ENCODE assay signal across 9 mouse cellular contexts in genomic region chr1:74415143-74415542, GRCm38 (mm10). TPM values are rescaled to one million over a fixed set of nuclear protein-coding genes. Genes with fewer than 3 reads are reported as not detected.
DNase-seq lines count a peak whose midpoint lies in the region; ATAC-seq and TF ChIP-seq lines count a peak whose summit lies in the region.
"Had no signal": no experiment of that assay in that cellular context is flagged by ENCODE, and none has a peak within 500 bp of the region (broad histone marks: within the 10 kb centered on the region; RNA-seq: fewer than 3 reads in every experiment).

No protein-coding gene starts in this region.

- H3K27me3 ChIP-seq in CH12.LX (replicated peaks) = no peaks in the 10 kb centered on the region
- no peaks in the 10 kb centered on the region for H3K27me3 ChIP-seq in liver, embryonic 11.5 days (replicated peaks; ENCODE audit: control insufficient read depth, insufficient read depth, low read length)
- H3K27me3 ChIP-seq in forebrain, embryonic 12.5 days = no peaks in the 10 kb centered on the region
- H3K27me3 ChIP-seq: neural tube, embryonic 13.5 days had no signal

- no peaks in the 10 kb centered on the region for H3K36me3 ChIP-seq in CH12.LX (replicated peaks in 1 of 2; ENCODE audit: control insufficient read depth in 1 of 2, insufficient read depth in 1 of 2, low read length in 1 of 2)
- H3K36me3 ChIP-seq in liver, embryonic 11.5 days (ENCODE audit: control insufficient read depth, insufficient read depth, low read length) = no peaks in the 10 kb centered on the region
- H3K36me3 ChIP-seq in forebrain, embryonic 12.5 days (replicated peaks) = no peaks in the 10 kb centered on the region
- H3K36me3 ChIP-seq: neural tube, embryonic 13.5 days had no signal

- H3K4me3 ChIP-seq in CH12.LX (replicated peaks in 1 of 3; ENCODE audit: low read depth in 2 of 3, low read length in 2 of 3, poor library complexity in 1 of 3) = no peak overlapping the region
- H3K4me3 ChIP-seq in liver, embryonic 11.5 days (ENCODE audit: low read depth, low read length) = no peak overlapping the region
- no peak overlapping the region for H3K4me3 ChIP-seq in forebrain, embryonic 12.5 days (replicated peaks)
- H3K4me3 ChIP-seq: neural tube, embryonic 13.5 days had no signal

- peaks cover 0 to 7% of the 10 kb centered on the region in 2 experiments; a peak in 1 of 4 replicates for H3K4me1 ChIP-seq in CH12.LX (ENCODE audit: control insufficient read depth in 1 of 2, insufficient read depth in 2 of 2)
- H3K4me1 ChIP-seq in liver, embryonic 11.5 days (replicated peaks; ENCODE audit: control insufficient read depth, insufficient read depth, low read length) = peaks cover 3% of the 10 kb centered on the region; the same call in 1 of the 2 replicates
- 0 out of 2 replicates have a peak, but pooled peaks cover 2% of the 10 kb centered on the region for H3K4me1 ChIP-seq in forebrain, embryonic 12.5 days
- H3K4me1 ChIP-seq: neural tube, embryonic 13.5 days had no signal

- H3K79me2 ChIP-seq in CH12.LX (replicated peaks; ENCODE audit: control insufficient read depth, extremely low read depth, insufficient read depth, poor library complexity, severe bottlenecking) = no peaks in the 10 kb centered on the region

- in situ Hi-C loops in CH12.LX (cut with MboI; ENCODE audit: low pct_ligation_motif_present, low pct_unique_long_range_greater_than_20kb, low sequenced_read_pairs) = no loop called here

- TF ChIP-seq CTCF in CH12.LX (conservative IDR thresholded peaks at IDR 0.05 in 1 of 2, IDR thresholded peaks at IDR 0.05 in 1 of 2; ENCODE audit: low read depth in 2 of 2, low read length in 2 of 2) = no peak

- TF ChIP-seq RAD21 in CH12.LX (IDR thresholded peaks at IDR 0.05; ENCODE audit: low read depth, low read length) = no peak

- ATAC-seq in cerebellum, adult (ENCODE audit: insufficient number of reproducible peaks, low FRiP score, low TSS enrichment) = peak; percentile 53; the same call in 1 of the 2 replicates
- 0 out of 2 replicates have a peak, but pooled peaks have one; percentile 30 for ATAC-seq in erythroid progenitor cell, adult 5-6 weeks (replicated peaks; ENCODE audit: low FRiP score, poor library complexity, severe bottlenecking)
- ATAC-seq in liver, embryonic 11.5 days (replicated peaks; ENCODE audit: low FRiP score) = peak; percentile 76
- ATAC-seq in forebrain, embryonic 12.5 days (ENCODE audit: low FRiP score) = no peak

- TF ChIP-seq EP300 in CH12.LX (IDR thresholded peaks at IDR 0.05; ENCODE audit: low read length) = no peak

- no peak overlapping the region for H3K27ac ChIP-seq in CH12.LX (ENCODE audit: insufficient read depth, low read depth)
- H3K27ac ChIP-seq in liver, embryonic 11.5 days (ENCODE audit: low read depth, low read length) = no peak overlapping the region
- H3K27ac ChIP-seq in forebrain, embryonic 12.5 days = no peak overlapping the region
- H3K27ac ChIP-seq: neural tube, embryonic 13.5 days had no signal

- no peak overlapping the region for H3K4me2 ChIP-seq in CH12.LX (ENCODE audit: insufficient read depth, low read depth, poor library complexity, severe bottlenecking)
- no peak overlapping the region for H3K4me2 ChIP-seq in liver, embryonic 11.5 days
- no peak overlapping the region for H3K4me2 ChIP-seq in forebrain, embryonic 12.5 days
- H3K4me2 ChIP-seq: neural tube, embryonic 13.5 days had no signal

- dilution Hi-C loops in CH12.LX (cut with MboI; ENCODE audit: extremely low pct_ligation_motif_present, extremely low pct_unique_long_range_greater_than_20kb, low sequenced_read_pairs) = no loop called here

- TF ChIP-seq POLR2A in CH12.LX (IDR thresholded peaks at IDR 0.05; ENCODE audit: low read depth, low read length) = no peak

- DNase-seq in cerebellum, adult 11 months = no peak
- peak; percentile 40 for DNase-seq in CH12.LX (ENCODE audit: extremely low read depth)
- DNase-seq in liver, embryonic 11.5 days (ENCODE audit: low spot score) = peak; percentile 59
- peak; percentile 82 for DNase-seq in yolk sac, embryonic 10.5 days (ENCODE audit: low spot score)
- no peak for DNase-seq in neural tube, embryonic 10.5 days (ENCODE audit: extremely low spot score, low spot score)

- WGBS in liver, embryonic 11.5 days = 32% methylated on average over 4 of the region's 4 CpGs
- WGBS in forebrain, embryonic 12.5 days = 49% methylated on average over 4 of the region's 4 CpGs

- no peaks in the 10 kb centered on the region for H3K9me3 ChIP-seq in CH12.LX (replicated peaks; ENCODE audit: low read length)
- no peaks in the 10 kb centered on the region for H3K9me3 ChIP-seq in liver, embryonic 11.5 days (ENCODE audit: control insufficient read depth, low read length)
- no peaks in the 10 kb centered on the region for H3K9me3 ChIP-seq in forebrain, embryonic 12.5 days
- H3K9me3 ChIP-seq: neural tube, embryonic 13.5 days had no signal

- H3K9ac ChIP-seq in CH12.LX (ENCODE audit: insufficient read depth, low read depth) = no peak overlapping the region
- no peak overlapping the region for H3K9ac ChIP-seq in liver, embryonic 11.5 days (ENCODE audit: low read depth, low read length)
- no peak overlapping the region for H3K9ac ChIP-seq in forebrain, embryonic 12.5 days
- H3K9ac ChIP-seq: neural tube, embryonic 13.5 days had no signal

TF ChIP-seq in CH12.LX, 34 proteins besides CTCF, POLR2A, EP300 and RAD21:
- TF ChIP-seq IRF4 (IDR thresholded peaks at IDR 0.05; ENCODE audit: low read depth, low read length) = no peak
- no peak for TF ChIP-seq UBTF (IDR thresholded peaks at IDR 0.05; ENCODE audit: low read depth, low read length)
- TF ChIP-seq MYC (IDR thresholded peaks at IDR 0.05; ENCODE audit: low read depth, low read length) = no peak
- TF ChIP-seq ZMIZ1 (IDR thresholded peaks at IDR 0.05; ENCODE audit: low read depth, low read length) = no peak
- TF ChIP-seq RCOR1 (conservative IDR thresholded peaks at IDR 0.05; ENCODE audit: low read depth, low read length) = no peak
- no peak for TF ChIP-seq GABPA (IDR thresholded peaks at IDR 0.05; ENCODE audit: insufficient replicate concordance, low read depth, low read length)
- no peak for TF ChIP-seq HCFC1 (IDR thresholded peaks at IDR 0.05; ENCODE audit: low read depth, low read length)
- no peak for TF ChIP-seq MAZ (IDR thresholded peaks at IDR 0.05; ENCODE audit: low read depth, low read length)
- no peak for TF ChIP-seq ZKSCAN1 (IDR thresholded peaks at IDR 0.05; ENCODE audit: borderline replicate concordance, low read depth, low read length)
- no peak for TF ChIP-seq MAFK (IDR thresholded peaks at IDR 0.05; ENCODE audit: insufficient replicate concordance, low read length)

RNA-seq across cellular contexts. Expression of gene Vil1, which starts 6.0 kb away (rescaled TPM):
- total RNA-seq in CH12.LX (2012; rRNA removed) = 0.08 TPM in 1 of 2 replicates, not detected in the other
- total RNA-seq in CH12.LX (2014; rRNA removed) = not detected in 2 replicates
- 0.10 TPM in 1 of 2 replicates, not detected in the other for polyA plus RNA-seq in CH12.LX (2012; ENCODE audit: insufficient read length, low read depth)
- total RNA-seq in erythroid progenitor cell, adult 5-6 weeks (2015; ENCODE audit: low replicate concordance) = not detected in 2 replicates
- 0.64 TPM in 1 of 2 replicates, not detected in the other for total RNA-seq in erythroid progenitor cell, adult 5-6 weeks (2017; ENCODE audit: low replicate concordance)
- 0.88 and 0.94 TPM in 2 replicates for polyA plus RNA-seq in liver, embryonic 11.5 days (2014; fragmentation: Nextera tagmentation; extraction: Ambion mirVana)
- 0.29 and 0.32 TPM in 2 replicates for polyA plus RNA-seq in forebrain, embryonic 12.5 days (2016; fragmentation: Nextera tagmentation; extraction: Ambion mirVana)

RNA-seq across cellular contexts. Expression of gene Ctdsp1, which starts 23.8 kb away (rescaled TPM):
- total RNA-seq in CH12.LX (2012; rRNA removed) = 23.4 and 26.0 TPM in 2 replicates
- total RNA-seq in CH12.LX (2014; rRNA removed) = 11.8 and 14.4 TPM in 2 replicates
- 57.5 and 65.8 TPM in 2 replicates for polyA plus RNA-seq in CH12.LX (2012; ENCODE audit: insufficient read length, low read depth)
- 64.5 and 65.0 TPM in 2 replicates for total RNA-seq in erythroid progenitor cell, adult 5-6 weeks (2015; ENCODE audit: low replicate concordance)
- 18.5 and 26.8 TPM in 2 replicates for total RNA-seq in erythroid progenitor cell, adult 5-6 weeks (2017; ENCODE audit: low replicate concordance)
- polyA plus RNA-seq in liver, embryonic 11.5 days (2014; fragmentation: Nextera tagmentation; extraction: Ambion mirVana) = 65.2 and 71.1 TPM in 2 replicates
- 33.1 and 33.3 TPM in 2 replicates for polyA plus RNA-seq in forebrain, embryonic 12.5 days (2016; fragmentation: Nextera tagmentation; extraction: Ambion mirVana)

RNA-seq across cellular contexts. Expression of gene Slc11a1, which starts 40.1 kb away (rescaled TPM):
- total RNA-seq in CH12.LX (2012; rRNA removed) (21.3 and 35.7 TPM in 2 replicates), CH12.LX (2014; rRNA removed) (14.0 and 17.0 TPM in 2 replicates)
- polyA plus RNA-seq in CH12.LX (2012; ENCODE audit: insufficient read length, low read depth) = 85.8 and 96.4 TPM in 2 replicates
- 7.5 and 9.0 TPM in 2 replicates for total RNA-seq in erythroid progenitor cell, adult 5-6 weeks (2015; ENCODE audit: low replicate concordance)
- 12.5 and 19.4 TPM in 2 replicates for total RNA-seq in erythroid progenitor cell, adult 5-6 weeks (2017; ENCODE audit: low replicate concordance)
- 10.0 and 10.4 TPM in 2 replicates for polyA plus RNA-seq in liver, embryonic 11.5 days (2014; fragmentation: Nextera tagmentation; extraction: Ambion mirVana)
- polyA plus RNA-seq in forebrain, embryonic 12.5 days (2016; fragmentation: Nextera tagmentation; extraction: Ambion mirVana) = 1.3 and 1.7 TPM in 2 replicates

RNA-seq across cellular contexts. Expression of gene Catip, which starts 53.2 kb away (rescaled TPM):
- total RNA-seq in CH12.LX (2012; rRNA removed) (0.21 and 0.30 TPM in 2 replicates), CH12.LX (2014; rRNA removed) (0.11 and 0.20 TPM in 2 replicates)
- 2.1 and 2.6 TPM in 2 replicates for polyA plus RNA-seq in CH12.LX (2012; ENCODE audit: insufficient read length, low read depth)
- total RNA-seq in erythroid progenitor cell, adult 5-6 weeks (2015; ENCODE audit: low replicate concordance) = not detected in 2 replicates
- total RNA-seq in erythroid progenitor cell, adult 5-6 weeks (2017; ENCODE audit: low replicate concordance) = not detected in 2 replicates
- polyA plus RNA-seq in liver, embryonic 11.5 days (2014; fragmentation: Nextera tagmentation; extraction: Ambion mirVana) = 0.21 TPM in 1 of 2 replicates, not detected in the other
- 0.60 and 1.1 TPM in 2 replicates for polyA plus RNA-seq in forebrain, embryonic 12.5 days (2016; fragmentation: Nextera tagmentation; extraction: Ambion mirVana)

Comparison
In these comparisons a context has a peak if more than half of its experiments do, and no peak if none do; other contexts are left out.
1. DNase-seq: peak in CH12.LX (single experiment), liver, embryonic 11.5 days (single experiment) and yolk sac, embryonic 10.5 days (single experiment); none in cerebellum, adult 11 months (single experiment) and neural tube, embryonic 10.5 days (single experiment).